Mouse (Mus musculus) olfactory bulb, adult 2 months (tissue): ENCODE measurements around the gene Lgals7.

ENCODE experiments used
- CTCF ChIP-seq: fragments of 200-500 bp; IDR thresholded peaks from 2 replicates; pipeline ENCODE4 v1.5.1; 2012; ENCODE audit warnings: low read depth, mild to moderate bottlenecking, low read length, moderate library complexity; ENCODE audit not compliant: insufficient read depth
- POLR2A ChIP-seq: fragments of 200-500 bp; IDR thresholded peaks from 2 replicates; pipeline ENCODE4 v1.6.1; 2012; ENCODE audit warnings: mild to moderate bottlenecking, low read depth, low read length, moderate library complexity; ENCODE audit not compliant: insufficient read depth

DNA sequence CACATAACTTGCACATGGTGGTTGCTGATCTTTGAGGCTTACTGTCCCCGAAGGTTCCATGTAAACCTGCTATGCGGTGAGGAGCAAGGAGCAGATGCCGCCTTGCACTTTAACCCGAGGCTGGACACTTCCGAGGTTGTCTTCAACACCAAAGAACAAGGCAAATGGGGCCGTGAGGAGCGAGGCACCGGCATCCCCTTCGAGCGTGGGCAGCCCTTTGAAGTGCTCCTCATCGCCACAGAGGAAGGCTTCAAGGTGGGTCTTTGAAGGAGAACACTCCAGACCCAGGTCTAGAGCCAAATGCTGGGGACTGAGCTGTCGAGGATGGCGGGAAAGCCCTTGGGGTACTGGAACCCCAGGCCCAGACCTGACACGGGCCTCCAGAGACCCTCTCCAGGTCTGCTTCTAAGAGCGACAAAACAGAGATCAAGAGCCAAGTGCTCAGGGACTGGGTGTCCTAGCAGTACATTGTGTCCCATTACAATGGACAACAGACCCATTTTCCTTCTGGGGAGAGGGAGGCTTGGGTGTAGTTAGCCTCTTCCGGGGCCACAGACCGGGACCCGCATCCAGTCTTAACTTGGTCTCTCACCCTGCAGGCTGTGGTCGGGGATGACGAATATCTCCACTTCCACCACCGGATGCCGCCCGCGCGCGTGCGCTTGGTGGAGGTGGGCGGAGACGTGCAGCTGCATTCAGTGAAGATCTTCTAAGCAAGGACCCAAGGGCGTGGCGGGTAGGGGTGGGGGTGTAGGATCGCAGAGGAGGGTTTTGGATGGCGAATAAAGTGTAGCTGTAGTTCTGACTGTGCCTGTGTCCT lies 2.0 kb downstream of the Lgals7 start:
- peak; percentile 19; the same call in 1 of the 2 replicates for TF ChIP-seq CTCF
- no peak; the same call in 1 of the 2 replicates for TF ChIP-seq POLR2A
